Mouse (Mus musculus) gastrocnemius, adult 8-10 months (tissue): ENCODE measurements around the gene Gm13275. TPM values are rescaled to one million over a fixed set of nuclear protein-coding genes. Genes with fewer than 3 reads are reported as not detected.
"Not testable (repeated sequence)": the region's sequence is repeated elsewhere in the genome, so short reads cannot be mapped to it uniquely, and the experiment has no call there.

ENCODE experiments used
- DNase-seq, 2 experiments: peaks; one replicate each; pipeline ENCODE4 v3.0.0; 2022; ENCODE audit warnings: low spot score in 2 of 2
- total RNA-seq, 4 experiments: library from RNA; stranded (reverse); gene quantifications; 2 replicates each; pipeline ENCODE4 v1.2.4; 2022

The Gm13275 gene
- not detected for total RNA-seq

DNA sequence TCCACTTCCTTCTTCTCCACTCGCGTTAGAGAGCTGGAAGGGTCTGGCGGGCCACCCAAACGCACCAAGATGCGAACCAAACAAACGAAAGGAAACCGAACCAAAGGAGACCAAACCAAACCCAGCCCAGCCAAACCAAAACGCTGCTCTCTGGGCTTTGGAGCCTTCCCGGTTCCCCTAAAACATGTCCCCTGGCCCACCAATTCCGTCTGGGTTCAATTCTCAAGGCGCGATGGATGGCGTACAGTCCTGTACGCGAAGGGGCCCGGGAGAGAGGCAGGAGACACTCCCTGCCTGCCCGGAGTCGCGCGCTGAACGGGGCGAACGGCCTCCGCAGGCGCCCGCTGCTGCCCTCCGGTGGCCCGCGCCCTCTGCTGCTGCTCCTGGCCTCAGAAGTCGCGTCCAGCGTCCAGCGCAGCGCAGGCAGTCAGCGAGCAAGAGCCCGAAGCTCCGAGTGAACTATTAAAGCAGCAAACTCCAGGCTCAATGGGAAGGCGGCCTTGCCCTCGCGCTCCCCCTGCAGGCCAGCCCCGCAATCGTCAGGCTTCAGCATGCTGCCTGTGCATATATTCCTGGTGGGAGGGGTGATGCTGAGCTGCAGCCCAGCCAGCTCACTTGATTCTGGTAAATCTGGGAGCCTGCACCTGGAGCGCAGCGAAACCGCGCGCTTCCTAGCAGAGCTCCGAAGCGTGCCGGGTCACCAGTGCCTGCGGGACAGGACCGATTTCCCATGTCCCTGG lies at the start of gene Gm13275:
Gene Gm13275, plus strand, starts transcription at position 552 of the 740 bp plus-strand sequence.
- DNase-seq, result peak; percentile 63

DNA sequence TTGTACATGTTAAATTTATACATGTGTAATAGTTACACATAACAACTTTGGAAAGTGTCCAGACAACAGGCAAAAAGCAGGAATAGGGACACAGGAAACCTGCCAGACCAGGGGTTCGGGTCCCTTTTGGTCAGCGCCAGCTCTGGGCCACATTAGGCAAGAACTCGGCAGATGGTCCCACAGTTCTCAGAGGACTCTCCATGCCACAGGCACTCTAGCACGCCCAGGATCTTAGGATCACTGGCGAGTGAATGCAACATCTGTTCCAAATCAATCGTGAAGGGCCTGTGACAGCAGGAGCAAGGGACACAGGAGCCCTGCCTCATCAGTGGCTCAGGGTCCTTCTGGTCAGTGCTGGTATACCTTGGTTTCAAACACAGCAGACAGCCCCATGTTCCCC lies 44.4 kb upstream of the Gm13275 start:
- no peak for DNase-seq

DNA sequence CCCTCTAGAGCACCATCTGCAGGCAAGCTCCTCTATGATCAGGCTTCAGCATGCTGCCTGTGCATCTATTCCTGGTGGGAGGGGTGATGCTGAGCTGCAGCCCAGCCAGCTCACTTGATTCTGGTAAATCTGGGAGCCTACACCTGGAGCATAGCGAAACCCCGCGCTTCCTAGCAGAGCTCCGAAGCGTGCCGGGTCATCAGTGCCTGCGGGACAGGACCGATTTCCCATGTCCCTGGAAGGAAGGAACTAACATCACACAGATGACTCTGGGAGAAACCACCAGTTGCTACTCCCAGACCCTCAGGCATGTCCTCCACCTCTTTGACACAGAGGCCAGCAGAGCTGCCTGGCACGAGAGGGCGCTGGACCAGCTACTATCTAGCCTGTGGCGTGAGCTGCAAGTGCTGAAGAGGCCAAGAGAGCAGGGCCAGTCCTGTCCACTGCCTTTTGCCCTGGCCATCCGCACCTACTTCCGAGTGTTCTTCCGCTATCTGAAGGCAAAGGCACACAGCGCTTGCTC lies 39.4 kb upstream of the Gm13275 start, which contains the start of gene Gm13271:
Gene Gm13271, plus strand, starts transcription at position 51 of the 523 bp plus-strand sequence.
- peak; percentile 64 to 71 for DNase-seq

DNA sequence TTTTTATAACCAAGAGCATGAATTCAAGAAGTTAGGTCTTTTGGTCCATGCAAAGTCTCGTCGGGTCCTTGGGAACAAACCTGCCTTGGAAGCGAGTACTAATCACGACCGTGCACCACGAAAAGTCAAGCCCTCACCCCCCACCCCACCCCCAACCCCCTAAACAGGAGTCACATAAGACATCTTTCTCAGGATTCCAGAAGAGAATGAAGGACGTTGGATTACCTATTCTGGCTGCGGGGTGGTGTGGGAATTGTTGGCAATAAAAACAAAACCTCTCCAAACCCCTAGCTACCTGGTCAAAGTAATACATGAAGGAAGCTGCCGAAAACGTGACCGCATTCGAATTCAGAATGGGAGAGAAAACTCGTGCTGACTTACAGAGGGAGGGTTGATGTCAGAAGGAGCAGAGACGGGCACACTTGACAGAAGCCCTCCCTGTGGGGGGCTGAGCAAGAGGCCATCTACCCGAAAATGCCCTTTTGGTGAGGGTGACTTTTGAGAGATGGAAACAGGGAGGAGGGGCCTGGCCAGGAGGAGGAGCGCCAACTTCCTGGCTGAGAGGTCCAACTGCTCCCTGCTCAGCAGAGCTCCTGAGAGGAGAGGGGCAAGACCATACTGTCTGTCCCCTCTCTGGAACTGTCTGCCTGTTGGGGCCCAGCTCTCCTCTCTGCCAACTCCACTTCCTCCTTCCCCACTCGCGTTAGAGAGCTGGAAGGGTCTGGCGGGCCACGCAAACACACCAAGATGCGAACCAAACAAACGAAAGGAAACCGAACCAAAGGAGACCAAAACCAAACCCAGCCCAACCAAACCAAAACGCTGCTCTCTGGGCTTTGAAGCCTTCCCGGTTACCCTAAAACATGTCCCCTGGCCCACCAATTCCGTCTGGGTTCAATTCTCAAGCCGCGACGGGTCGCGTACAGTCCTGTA lies 37.4 kb upstream of the Gm13275 start:
- DNase-seq, result not testable (repeated sequence)

DNA sequence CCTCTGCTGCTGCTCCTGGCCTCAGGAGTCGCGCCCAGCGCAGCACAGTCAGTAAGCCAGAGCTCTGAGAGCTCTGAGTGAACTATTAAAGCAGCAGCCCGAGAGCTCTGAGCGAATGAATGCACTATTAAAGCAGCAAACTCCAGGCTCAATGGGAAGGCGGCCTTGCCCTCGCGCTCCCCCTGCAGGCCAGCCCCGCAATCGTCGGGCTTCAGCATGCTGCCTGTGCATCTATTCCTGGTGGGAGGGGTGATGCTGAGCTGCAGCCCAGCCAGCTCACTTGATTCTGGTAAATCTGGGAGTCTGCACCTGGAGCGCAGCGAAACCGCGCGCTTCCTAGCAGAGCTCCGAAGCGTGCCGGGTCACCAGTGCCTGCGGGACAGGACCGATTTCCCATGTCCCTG lies 36.7 kb upstream of the Gm13275 start:
- DNase-seq, result peak; percentile 85 to 88

DNA sequence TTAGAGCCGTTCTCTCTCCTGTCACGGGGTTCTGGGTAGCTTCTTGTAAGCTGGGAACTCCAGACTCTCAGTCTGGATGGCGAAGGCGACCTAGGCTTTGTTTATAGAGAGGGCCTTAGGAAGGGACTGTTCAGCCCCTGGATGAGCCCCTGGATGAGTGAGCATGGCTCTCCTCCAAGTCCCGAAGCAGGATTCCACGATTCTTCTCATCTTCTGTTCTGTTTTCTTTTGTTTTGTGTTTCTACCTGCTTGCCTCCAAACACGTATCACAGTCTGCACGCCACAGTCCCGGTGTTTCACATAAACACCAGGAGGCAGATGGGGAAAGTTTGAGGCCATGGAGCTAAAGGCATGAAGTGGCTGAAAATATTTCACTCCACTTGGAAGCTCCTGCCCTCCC lies 35.5 kb upstream of the Gm13275 start:
- not testable (repeated sequence) for DNase-seq

DNA sequence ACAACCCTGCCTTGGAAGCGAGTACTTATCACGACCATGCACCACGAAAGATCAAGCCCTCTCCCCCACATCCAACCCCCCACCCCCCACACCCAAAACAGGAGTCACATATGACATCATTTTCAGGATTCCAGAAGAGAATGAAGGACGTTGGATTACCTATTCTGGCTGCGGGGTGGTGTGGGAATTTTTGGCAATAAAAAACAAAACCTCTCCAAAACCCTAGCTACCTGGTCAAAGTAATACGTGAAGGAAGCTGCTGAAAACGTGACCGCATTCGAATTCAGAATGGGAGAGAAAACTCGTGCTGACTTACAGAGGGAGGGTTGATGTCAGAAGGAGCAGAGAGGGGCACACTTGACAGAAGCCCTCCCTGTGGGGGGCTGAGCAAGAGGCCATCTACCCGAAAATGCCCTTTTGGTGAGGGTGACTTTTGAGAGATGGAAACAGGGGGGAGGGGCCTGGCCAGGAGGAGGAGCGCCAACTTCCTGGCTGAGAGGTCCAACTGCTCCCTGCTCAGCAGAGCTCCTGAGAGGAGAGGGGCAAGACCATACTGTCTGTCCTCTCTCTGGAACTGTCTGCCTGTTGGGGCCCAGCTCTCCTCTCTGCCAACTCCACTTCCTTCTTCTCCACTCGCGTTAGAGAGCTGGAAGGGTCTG lies 34.5 kb upstream of the Gm13275 start, which contains the start of gene Gm13283:
Gene Gm13283, plus strand, starts transcription at position 510 of the 659 bp plus-strand sequence.
- DNase-seq, result peak in 1 of 2 experiments; percentile 13

DNA sequence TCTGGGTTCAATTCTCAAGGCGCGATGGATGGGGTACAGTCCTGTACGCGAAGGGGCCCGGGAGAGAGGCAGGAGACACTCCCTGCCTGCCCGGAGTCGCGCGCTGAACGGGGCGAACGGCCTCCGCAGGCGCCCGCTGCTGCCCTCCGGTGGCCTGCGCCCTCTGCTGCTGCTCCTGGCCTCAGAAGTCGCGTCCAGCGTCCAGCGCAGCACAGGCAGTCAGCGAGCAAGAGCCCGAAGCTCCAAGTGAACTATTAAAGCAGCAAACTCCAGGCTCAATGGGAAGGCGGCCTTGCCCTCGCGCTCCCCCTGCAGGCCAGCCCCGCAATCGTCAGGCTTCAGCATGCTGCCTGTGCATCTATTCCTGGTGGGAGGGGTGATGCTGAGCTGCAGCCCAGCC lies 33.9 kb upstream of the Gm13275 start:
- peak; percentile 46 to 65 for DNase-seq

DNA sequence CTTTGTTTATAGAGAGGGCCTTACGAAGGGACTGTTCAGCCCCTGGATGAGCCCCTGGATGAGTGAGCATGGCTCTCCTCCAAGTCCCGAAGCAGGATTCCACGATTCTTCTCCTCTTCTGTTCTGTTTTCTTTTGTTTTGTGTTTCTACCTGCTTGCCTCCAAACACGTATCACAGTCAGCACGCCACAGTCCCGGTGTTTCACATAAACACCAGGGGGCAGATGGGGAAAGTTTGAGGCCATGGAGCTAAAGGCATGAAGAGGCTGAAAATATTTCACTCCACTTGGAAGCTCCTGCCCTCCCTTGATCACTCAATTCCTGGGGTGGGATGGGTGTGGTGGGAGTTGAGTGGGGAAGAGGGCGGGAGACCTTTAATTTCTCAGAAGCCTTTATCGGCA lies 32.5 kb upstream of the Gm13275 start:
- peak; percentile 49 to 64 for DNase-seq

DNA sequence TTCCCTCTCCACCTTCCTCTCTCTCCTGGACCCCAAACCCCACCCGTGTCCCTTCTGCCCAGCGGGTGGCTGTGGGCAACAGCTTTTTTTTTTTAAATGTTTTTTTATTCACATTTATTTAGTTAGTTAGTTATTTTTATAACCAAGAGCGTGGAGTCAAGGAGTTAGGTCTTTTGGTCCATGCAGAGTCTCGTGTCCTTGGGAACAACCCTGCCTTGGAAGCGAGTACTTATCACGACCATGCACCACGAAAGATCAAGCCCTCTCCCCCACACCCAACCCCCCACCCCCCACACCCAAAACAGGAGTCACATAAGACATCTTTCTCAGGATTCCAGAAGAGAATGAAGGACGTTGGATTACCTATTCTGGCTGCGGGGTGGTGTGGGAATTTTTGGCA lies 31.9 kb upstream of the Gm13275 start:
- DNase-seq, result not testable (repeated sequence)

DNA sequence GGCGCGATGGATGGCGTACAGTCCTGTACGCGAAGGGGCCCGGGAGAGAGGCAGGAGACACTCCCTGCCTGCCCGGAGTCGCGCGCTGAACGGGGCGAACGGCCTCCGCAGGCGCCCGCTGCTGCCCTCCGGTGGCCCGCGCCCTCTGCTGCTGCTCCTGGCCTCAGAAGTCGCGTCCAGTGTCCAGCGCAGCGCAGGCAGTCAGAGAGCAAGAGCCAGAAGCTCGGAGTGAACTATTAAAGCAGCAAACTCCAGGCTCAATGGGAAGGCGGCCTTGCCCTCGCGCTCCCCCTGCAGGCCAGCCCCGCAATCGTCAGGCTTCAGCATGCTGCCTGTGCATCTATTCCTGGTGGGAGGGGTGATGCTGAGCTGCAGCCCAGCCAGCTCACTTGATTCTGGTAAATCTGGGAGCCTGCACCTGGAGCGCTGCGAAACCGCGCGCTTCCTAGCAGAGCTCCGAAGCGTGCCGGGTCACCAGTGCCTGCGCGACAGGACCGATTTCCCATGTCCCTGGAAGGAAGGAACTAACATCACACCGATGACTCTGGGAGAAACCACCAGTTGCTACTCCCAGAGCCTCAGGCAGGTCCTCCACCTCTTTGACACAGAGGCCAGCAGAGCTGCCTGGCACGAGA lies 30.8 kb upstream of the Gm13275 start:
- DNase-seq, result peak; percentile 23 to 52

DNA sequence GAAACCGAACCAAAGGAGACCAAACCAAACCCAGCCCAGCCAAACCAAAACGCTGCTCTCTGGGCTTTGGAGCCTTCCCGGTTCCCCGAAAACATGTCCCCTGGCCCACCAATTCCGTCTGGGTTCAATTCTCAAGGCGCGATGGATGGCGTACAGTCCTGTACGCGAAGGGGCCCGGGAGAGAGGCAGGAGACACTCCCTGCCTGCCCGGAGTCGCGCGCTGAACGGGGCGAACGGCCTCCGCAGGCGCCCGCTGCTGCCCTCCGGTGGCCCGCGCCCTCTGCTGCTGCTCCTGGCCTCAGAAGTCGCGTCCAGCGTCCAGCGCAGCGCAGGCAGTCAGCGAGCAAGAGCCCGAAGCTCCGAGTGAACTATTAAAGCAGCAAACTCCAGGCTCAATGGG lies 20.8 kb upstream of the Gm13275 start, which contains the start of gene Gm13290:
Gene Gm13290, plus strand, starts transcription at position 301 of the 400 bp plus-strand sequence.
- DNase-seq, result not testable (repeated sequence)

DNA sequence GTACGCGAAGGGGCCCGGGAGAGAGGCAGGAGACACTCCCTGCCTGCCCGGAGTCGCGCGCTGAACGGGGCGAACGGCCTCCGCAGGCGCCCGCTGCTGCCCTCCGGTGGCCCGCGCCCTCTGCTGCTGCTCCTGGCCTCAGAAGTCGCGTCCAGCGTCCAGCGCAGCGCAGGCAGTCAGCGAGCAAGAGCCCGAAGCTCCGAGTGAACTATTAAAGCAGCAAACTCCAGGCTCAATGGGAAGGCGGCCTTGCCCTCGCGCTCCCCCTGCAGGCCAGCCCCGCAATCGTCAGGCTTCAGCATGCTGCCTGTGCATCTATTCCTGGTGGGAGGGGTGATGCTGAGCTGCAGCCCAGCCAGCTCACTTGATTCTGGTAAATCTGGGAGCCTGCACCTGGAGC lies 17.7 kb upstream of the Gm13275 start, which contains the start of gene Gm13289:
Gene Gm13289, plus strand, starts transcription at position 301 of the 400 bp plus-strand sequence.
- not testable (repeated sequence) for DNase-seq

DNA sequence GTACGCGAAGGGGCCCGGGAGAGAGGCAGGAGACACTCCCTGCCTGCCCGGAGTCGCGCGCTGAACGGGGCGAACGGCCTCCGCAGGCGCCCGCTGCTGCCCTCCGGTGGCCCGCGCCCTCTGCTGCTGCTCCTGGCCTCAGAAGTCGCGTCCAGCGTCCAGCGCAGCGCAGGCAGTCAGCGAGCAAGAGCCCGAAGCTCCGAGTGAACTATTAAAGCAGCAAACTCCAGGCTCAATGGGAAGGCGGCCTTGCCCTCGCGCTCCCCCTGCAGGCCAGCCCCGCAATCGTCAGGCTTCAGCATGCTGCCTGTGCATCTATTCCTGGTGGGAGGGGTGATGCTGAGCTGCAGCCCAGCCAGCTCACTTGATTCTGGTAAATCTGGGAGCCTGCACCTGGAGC lies 14.7 kb upstream of the Gm13275 start, which contains the start of gene Gm13272:
Gene Gm13272, plus strand, starts transcription at position 301 of the 400 bp plus-strand sequence.
- not testable (repeated sequence) for DNase-seq

DNA sequence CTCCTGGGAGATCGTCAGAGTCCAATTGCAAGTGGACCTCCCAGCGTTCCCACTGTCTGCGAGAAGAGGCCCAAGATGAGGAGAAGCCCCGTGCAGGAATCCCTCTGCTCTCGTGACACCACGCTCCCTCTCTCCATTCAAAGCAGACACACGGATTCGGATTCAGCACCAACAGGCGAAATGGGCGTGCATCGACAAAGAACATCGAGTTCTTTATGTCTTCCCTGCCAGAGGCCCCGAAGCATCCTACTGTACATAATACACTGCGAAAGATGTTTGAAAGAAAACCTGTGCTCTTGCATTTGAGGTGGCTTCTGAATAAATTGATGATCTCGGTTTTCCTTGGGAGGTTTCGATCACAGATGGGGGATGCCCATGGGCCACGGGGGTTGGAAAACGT lies 14.0 kb upstream of the Gm13275 start:
- DNase-seq, result not testable (repeated sequence)

DNA sequence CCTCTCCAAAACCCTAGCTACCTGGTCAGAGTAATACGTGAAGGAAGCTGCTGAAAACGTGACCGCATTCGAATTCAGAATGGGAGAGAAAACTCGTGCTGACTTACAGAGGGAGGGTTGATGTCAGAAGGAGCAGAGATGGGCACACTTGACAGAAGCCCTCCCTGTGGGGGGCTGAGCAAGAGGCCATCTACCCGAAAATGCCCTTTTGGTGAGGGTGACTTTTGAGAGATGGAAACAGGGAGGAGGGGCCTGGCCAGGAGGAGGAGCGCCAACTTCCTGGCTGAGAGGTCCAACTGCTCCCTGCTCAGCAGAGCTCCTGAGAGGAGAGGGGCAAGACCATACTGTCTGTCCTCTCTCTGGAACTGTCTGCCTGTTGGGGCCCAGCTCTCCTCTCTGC lies 12.5 kb upstream of the Gm13275 start, which contains the start of gene Ifnz:
Gene Ifnz, plus strand, starts transcription at position 301 of the 400 bp plus-strand sequence.
- DNase-seq, result not testable (repeated sequence)

DNA sequence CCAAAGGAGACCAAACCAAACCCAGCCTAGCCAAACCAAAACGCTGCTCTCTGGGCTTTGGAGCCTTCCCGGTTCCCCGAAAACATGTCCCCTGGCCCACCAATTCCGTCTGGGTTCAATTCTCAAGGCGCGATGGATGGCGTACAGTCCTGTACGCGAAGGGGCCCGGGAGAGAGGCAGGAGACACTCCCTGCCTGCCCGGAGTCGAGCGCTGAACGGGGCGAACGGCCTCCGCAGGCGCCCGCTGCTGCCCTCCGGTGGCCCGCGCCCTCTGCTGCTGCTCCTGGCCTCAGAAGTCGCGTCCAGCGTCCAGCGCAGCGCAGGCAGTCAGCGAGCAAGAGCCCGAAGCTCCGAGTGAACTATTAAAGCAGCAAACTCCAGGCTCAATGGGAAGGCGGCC lies 12.0 kb upstream of the Gm13275 start:
- DNase-seq, result not testable (repeated sequence)

DNA sequence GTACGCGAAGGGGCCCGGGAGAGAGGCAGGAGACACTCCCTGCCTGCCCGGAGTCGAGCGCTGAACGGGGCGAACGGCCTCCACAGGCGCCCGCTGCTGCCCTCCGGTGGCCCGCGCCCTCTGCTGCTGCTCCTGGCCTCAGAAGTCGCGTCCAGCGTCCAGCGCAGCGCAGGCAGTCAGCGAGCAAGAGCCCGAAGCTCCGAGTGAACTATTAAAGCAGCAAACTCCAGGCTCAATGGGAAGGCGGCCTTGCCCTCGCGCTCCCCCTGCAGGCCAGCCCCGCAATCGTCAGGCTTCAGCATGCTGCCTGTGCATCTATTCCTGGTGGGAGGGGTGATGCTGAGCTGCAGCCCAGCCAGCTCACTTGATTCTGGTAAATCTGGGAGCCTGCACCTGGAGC lies 8.9 kb upstream of the Gm13275 start, which contains the start of gene Gm13276:
Gene Gm13276, plus strand, starts transcription at position 301 of the 400 bp plus-strand sequence.
- DNase-seq, result not testable (repeated sequence)

DNA sequence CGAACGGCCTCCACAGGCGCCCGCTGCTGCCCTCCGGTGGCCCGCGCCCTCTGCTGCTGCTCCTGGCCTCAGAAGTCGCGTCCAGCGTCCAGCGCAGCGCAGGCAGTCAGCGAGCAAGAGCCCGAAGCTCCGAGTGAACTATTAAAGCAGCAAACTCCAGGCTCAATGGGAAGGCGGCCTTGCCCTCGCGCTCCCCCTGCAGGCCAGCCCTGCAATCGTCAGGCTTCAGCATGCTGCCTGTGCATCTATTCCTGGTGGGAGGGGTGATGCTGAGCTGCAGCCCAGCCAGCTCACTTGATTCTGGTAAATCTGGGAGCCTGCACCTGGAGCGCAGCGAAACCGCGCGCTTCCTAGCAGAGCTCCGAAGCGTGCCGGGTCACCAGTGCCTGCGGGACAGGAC lies 5.9 kb upstream of the Gm13275 start, which contains the start of gene Gm13277:
Gene Gm13277, plus strand, starts transcription at position 231 of the 400 bp plus-strand sequence.
- peak; percentile 17 to 48 for DNase-seq

DNA sequence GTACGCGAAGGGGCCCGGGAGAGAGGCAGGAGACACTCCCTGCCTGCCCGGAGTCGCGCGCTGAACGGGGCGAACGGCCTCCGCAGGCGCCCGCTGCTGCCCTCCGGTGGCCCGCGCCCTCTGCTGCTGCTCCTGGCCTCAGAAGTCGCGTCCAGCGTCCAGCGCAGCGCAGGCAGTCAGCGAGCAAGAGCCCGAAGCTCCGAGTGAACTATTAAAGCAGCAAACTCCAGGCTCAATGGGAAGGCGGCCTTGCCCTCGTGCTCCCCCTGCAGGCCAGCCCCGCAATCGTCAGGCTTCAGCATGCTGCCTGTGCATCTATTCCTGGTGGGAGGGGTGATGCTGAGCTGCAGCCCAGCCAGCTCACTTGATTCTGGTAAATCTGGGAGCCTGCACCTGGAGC lies 3.0 kb upstream of the Gm13275 start, which contains the start of gene Gm13278:
Gene Gm13278, plus strand, starts transcription at position 301 of the 400 bp plus-strand sequence.
- not testable (repeated sequence) for DNase-seq
